8 mouse cellular contexts compared by ENCODE assay signal in genomic region chr11:34001938-34002592, GRCm38 (mm10). TPM values are rescaled to one million over a fixed set of nuclear protein-coding genes. Genes with fewer than 3 reads are reported as not detected.
DNase-seq lines count a peak whose midpoint lies in the region; ATAC-seq and TF ChIP-seq lines count a peak whose summit lies in the region.

No protein-coding gene starts in this region.

- peak; percentile 45 for DNase-seq in ovary, postnatal 36 days (ENCODE audit: low spot score)
- DNase-seq in ovary, adult 18-20 months (ENCODE audit: low spot score), result no peak
- peak; percentile 58 for DNase-seq in embryo, embryonic 11 days
- DNase-seq in liver, embryonic 14.5 days (ENCODE audit: low read depth in 3 of 3, low spot score in 3 of 3), result peak in 1 of 3 experiments; percentile 29
- peak; percentile 28 for DNase-seq in retina, postnatal 7 days (ENCODE audit: low read depth, low spot score)
- DNase-seq in yolk sac, embryonic 10.5 days (ENCODE audit: low spot score), result no peak

- no peak overlapping the region for H3K4me2 ChIP-seq in hindbrain, embryonic 12.5 days (replicated peaks)
- no peak overlapping the region for H3K4me2 ChIP-seq in liver, embryonic 14.5 days (ENCODE audit: low read depth)

- 12% methylated on average over 5 of the region's 5 CpGs for WGBS in hindbrain, embryonic 12.5 days
- 3% methylated on average over 5 of the region's 5 CpGs for WGBS in liver, embryonic 14.5 days (ENCODE audit: insufficient replicate concordance)

- no peak overlapping the region for H3K4me3 ChIP-seq in hindbrain, embryonic 12.5 days
- H3K4me3 ChIP-seq in liver, embryonic 14.5 days (ENCODE audit: insufficient read depth in 1 of 2, low read depth in 2 of 2, low read length in 2 of 2), result no peak overlapping the region

- peak; percentile 49 for ATAC-seq in activated CD4-positive, CD25-positive, alpha-beta regulatory T cell, adult 4 months
- peak; percentile 43; the same call in 1 of the 2 replicates for ATAC-seq in hindbrain, embryonic 12.5 days (ENCODE audit: low FRiP score)
- no peak for ATAC-seq in liver, embryonic 14.5 days (ENCODE audit: insufficient read depth)

- no peak for TF ChIP-seq EP300 in liver, embryonic 14.5 days (IDR thresholded peaks at IDR 0.05; ENCODE audit: low read depth)

- no peaks in the 10 kb centered on the region for H3K27me3 ChIP-seq in hindbrain, embryonic 12.5 days
- H3K27me3 ChIP-seq in liver, embryonic 14.5 days (ENCODE audit: control insufficient read depth, insufficient read depth, low read length), result no peaks in the 10 kb centered on the region

- TF ChIP-seq CTCF in liver, embryonic 14.5 days (IDR thresholded peaks at IDR 0.05; ENCODE audit: low read depth), result peak; percentile 72

- no peak overlapping the region for H3K9ac ChIP-seq in hindbrain, embryonic 12.5 days
- no peak overlapping the region for H3K9ac ChIP-seq in liver, embryonic 14.5 days (replicated peaks)

- no peaks in the 10 kb centered on the region for H3K36me3 ChIP-seq in hindbrain, embryonic 12.5 days
- no peaks in the 10 kb centered on the region for H3K36me3 ChIP-seq in liver, embryonic 14.5 days (replicated peaks; ENCODE audit: control insufficient read depth, insufficient read depth, low read depth)

- H3K4me1 ChIP-seq in hindbrain, embryonic 12.5 days, result 0 out of 2 replicates have a peak, but pooled peaks cover 7% of the 10 kb centered on the region
- no peaks in the 10 kb centered on the region for H3K4me1 ChIP-seq in liver, embryonic 14.5 days (replicated peaks; ENCODE audit: control insufficient read depth in 2 of 2, insufficient read depth in 2 of 2, low read length in 1 of 2)

- no peaks in the 10 kb centered on the region for H3K9me3 ChIP-seq in hindbrain, embryonic 12.5 days (replicated peaks)
- no peaks in the 10 kb centered on the region for H3K9me3 ChIP-seq in liver, embryonic 14.5 days (ENCODE audit: control insufficient read depth, low read length)

- no peak overlapping the region for H3K27ac ChIP-seq in hindbrain, embryonic 12.5 days
- no peak overlapping the region for H3K27ac ChIP-seq in liver, embryonic 14.5 days

RNA-seq across cellular contexts. Expression of gene Kcnip1, which starts 9.1 kb away (rescaled TPM):
- polyA plus RNA-seq in activated CD4-positive, CD25-positive, alpha-beta regulatory T cell, adult 4 months (2017; shearing (Covaris generic)), result not detected
- 31.4 and 32.1 TPM in 2 replicates for polyA plus RNA-seq in hindbrain, embryonic 12.5 days (2016; fragmentation: Nextera tagmentation; extraction: Ambion mirVana)
- 0.10 and 0.15 TPM in 2 replicates for polyA plus RNA-seq in liver, embryonic 14.5 days (2012; rRNA removed)
- polyA plus RNA-seq in liver, embryonic 14.5 days (2014; fragmentation: Nextera tagmentation; extraction: Ambion mirVana), result 0.14 and 0.25 TPM in 2 replicates

RNA-seq across cellular contexts. Expression of gene Kcnmb1, which starts 39.3 kb away (rescaled TPM):
- under 1 TPM; 0.60 TPM for polyA plus RNA-seq in activated CD4-positive, CD25-positive, alpha-beta regulatory T cell, adult 4 months (2017; shearing (Covaris generic))
- polyA plus RNA-seq in hindbrain, embryonic 12.5 days (2016; fragmentation: Nextera tagmentation; extraction: Ambion mirVana), result 0.55 and 0.66 TPM in 2 replicates
- polyA plus RNA-seq in liver, embryonic 14.5 days (2012; rRNA removed), result 0.03 TPM in 2 replicates
- 0.08 TPM in 1 of 2 replicates, not detected in the other for polyA plus RNA-seq in liver, embryonic 14.5 days (2014; fragmentation: Nextera tagmentation; extraction: Ambion mirVana)

RNA-seq across cellular contexts. Expression of gene Lcp2, which starts 44.7 kb away (rescaled TPM):
- 100 to 1,000 TPM; 461 to 468 TPM for polyA plus RNA-seq in activated CD4-positive, CD25-positive, alpha-beta regulatory T cell, adult 4 months (2017; shearing (Covaris generic))
- polyA plus RNA-seq in hindbrain, embryonic 12.5 days (2016; fragmentation: Nextera tagmentation; extraction: Ambion mirVana), result 1.8 TPM in 2 replicates
- 5.4 and 7.1 TPM in 2 replicates for polyA plus RNA-seq in liver, embryonic 14.5 days (2012; rRNA removed)
- polyA plus RNA-seq in liver, embryonic 14.5 days (2014; fragmentation: Nextera tagmentation; extraction: Ambion mirVana), result 6.8 and 7.1 TPM in 2 replicates

Comparison
In these comparisons a context has a peak if more than half of its experiments do, and no peak if none do; other contexts are left out.
1. DNase-seq: peak in ovary, postnatal 36 days (single experiment), embryo, embryonic 11 days (single experiment) and retina, postnatal 7 days (single experiment); none in ovary, adult 18-20 months (single experiment) and yolk sac, embryonic 10.5 days (single experiment).
2. RNA of gene Kcnip1, which starts 9.1 kb away (polyA plus RNA-seq): 31.4 to 32.1 TPM in hindbrain, embryonic 12.5 days; 0.10 to 0.25 TPM in liver, embryonic 14.5 days and not detected in activated CD4-positive, CD25-positive, alpha-beta regulatory T cell, adult 4 months; every median in the first group is over 10 times any median in the second.
3. RNA of gene Lcp2, which starts 44.7 kb away (polyA plus RNA-seq): 461 to 468 TPM in activated CD4-positive, CD25-positive, alpha-beta regulatory T cell, adult 4 months; 5.4 to 7.1 TPM in liver, embryonic 14.5 days and 1.8 TPM in hindbrain, embryonic 12.5 days; every median in the first group is over 10 times any median in the second.